Mouse (Mus musculus): ENCODE measurements around the gene Slc34a1. TPM values are rescaled to one million over a fixed set of nuclear protein-coding genes. Genes with fewer than 3 reads are reported as not detected.

The Slc34a1 gene
- total RNA-seq, 2 experiments from 2014 or later = not detected

- no peak for DNase-seq
- intact Hi-C loops (cut with DNase I) = no loop called here
These were observed 67.2 kb downstream of the Slc34a1 start for GRCm38 (mm10) chr13:55465184-55465583.

Small RNAs within 50 kb of the gene (microRNA-seq; reads per million reads assigned to microRNA genes)
- gene Mir6943 = 1.9 to 5.6 reads per million in 2 experiments

Other genes starting within 250 kb of the Slc34a1 start
- gene Fgfr4, start 245.5 kb upstream of the Slc34a1 start, total RNA-seq (2021) = under 1 TPM; 0.31 to 0.39 TPM
- gene Nsd1, start 188.4 kb upstream of the Slc34a1 start, total RNA-seq (2021) = 10 to 100 TPM; 80.5 to 85.2 TPM
- gene Prelid1, start 77.7 kb upstream of the Slc34a1 start, total RNA-seq (2021) = 10 to 100 TPM; 73.8 to 90.0 TPM
- gene Rab24, start 76.2 kb upstream of the Slc34a1 start, total RNA-seq (2021) = 10 to 100 TPM; 31.4 to 34.3 TPM
- gene Mxd3, start 68.4 kb upstream of the Slc34a1 start, total RNA-seq (2021) = 1 to 10 TPM; 2.2 to 3.0 TPM
- 10 to 100 TPM; 46.0 to 49.9 TPM for gene Lman2, start 35.4 kb upstream of the Slc34a1 start, total RNA-seq (2021)
- gene Rgs14, start 28.5 kb upstream of the Slc34a1 start, total RNA-seq (2021) = 1 to 10 TPM in 1 of 2 experiments, under 1 TPM in 1; 0.65 to 1.6 TPM
- gene Pfn3, start 17.0 kb downstream of the Slc34a1 start, total RNA-seq (2021) = not detected
- not detected for gene F12, start 28.6 kb downstream of the Slc34a1 start, total RNA-seq (2021)
- gene Grk6, start 46.9 kb downstream of the Slc34a1 start, total RNA-seq (2021) = 10 to 100 TPM; 24.3 to 27.2 TPM
- gene Prr7, start 66.1 kb downstream of the Slc34a1 start, total RNA-seq (2021) = 1 to 10 TPM in 1 of 2 experiments, under 1 TPM in 1; 0.81 to 1.6 TPM
- gene Dbn1, start 89.9 kb downstream of the Slc34a1 start, total RNA-seq (2021) = 10 to 100 TPM; 27.0 to 27.3 TPM
- 10 to 100 TPM; 52.3 to 56.6 TPM for gene Pdlim7, start 115.5 kb downstream of the Slc34a1 start, total RNA-seq (2021)
- gene Dok3, start 131.1 kb downstream of the Slc34a1 start, total RNA-seq (2021) = 1 to 10 TPM; 1.9 to 2.3 TPM
- gene Ddx41, start 138.5 kb downstream of the Slc34a1 start, total RNA-seq (2021) = 10 to 100 TPM; 14.4 to 14.8 TPM
- 10 to 100 TPM; 24.8 to 26.9 TPM for gene Fam193b, start 172.9 kb downstream of the Slc34a1 start, total RNA-seq (2021)
- gene Tmed9, start 175.5 kb downstream of the Slc34a1 start, total RNA-seq (2021) = 10 to 100 TPM; 83.3 to 89.3 TPM
- 10 to 100 TPM; 10.0 to 11.4 TPM for gene B4galt7, start 201.7 kb downstream of the Slc34a1 start, total RNA-seq (2021)
- 10 to 100 TPM; 13.9 to 14.1 TPM for gene Caml, start 224.8 kb downstream of the Slc34a1 start, total RNA-seq (2021)
- 10 to 100 TPM; 26.0 TPM for gene Ddx46, start 236.8 kb downstream of the Slc34a1 start, total RNA-seq (2021)